In the genomic region with DNA sequence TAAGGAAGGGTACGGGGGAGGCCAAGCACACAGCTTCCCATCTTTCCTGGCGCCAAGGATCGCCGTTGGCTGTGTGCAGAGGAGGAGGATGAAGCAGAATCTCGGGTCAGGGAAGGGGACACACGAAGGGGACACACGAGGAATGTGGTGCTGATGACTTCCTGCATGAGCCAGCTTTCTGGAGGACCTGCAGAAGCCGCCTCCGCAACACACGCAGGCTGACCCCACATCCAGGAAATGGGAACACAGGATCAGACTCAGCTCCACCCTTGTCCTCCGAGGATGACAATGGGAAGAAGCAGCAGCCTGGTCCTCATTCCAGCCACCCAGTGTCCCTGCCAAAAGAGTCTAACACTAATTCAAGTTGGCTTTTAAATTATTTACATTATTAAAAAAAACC, we compare ENCODE assay signal across 20 mouse cellular contexts. TPM values are rescaled to one million over a fixed set of nuclear protein-coding genes. Genes with fewer than 3 reads are reported as not detected.
DNase-seq lines count a peak whose midpoint lies in the region; ATAC-seq and TF ChIP-seq lines count a peak whose summit lies in the region.
"Had no signal": no experiment of that assay in that cellular context is flagged by ENCODE, and none has a peak within 500 bp of the region (broad histone marks: within the 10 kb centered on the region; RNA-seq: fewer than 3 reads in every experiment).

No protein-coding gene starts in this region.

- H3K4me3 ChIP-seq in heart, adult 2 months, result no peak overlapping the region
- no peak overlapping the region for H3K4me3 ChIP-seq in lung, embryonic 16.5 days (ENCODE audit: low read length)
- no peak overlapping the region for H3K4me3 ChIP-seq in forebrain, postnatal 0 days (ENCODE audit: low read depth, low read length)
- H3K4me3 ChIP-seq: erythroblast, embryonic 14.5 days; stomach, embryonic 15.5 days had no signal

- intact Hi-C loops in heart, adult 2 months (cut with DNase I), result loop anchor here (5.0 kb wide), 1 partner anchor 33 kb away; no protein-coding TSS in a partner anchor

- H3K9ac ChIP-seq in heart, adult 2 months (ENCODE audit: low read depth, low read length), result no peak overlapping the region
- no peak overlapping the region for H3K9ac ChIP-seq in lung, embryonic 16.5 days (ENCODE audit: low read length)
- H3K9ac ChIP-seq in forebrain, postnatal 0 days, result no peak overlapping the region
- H3K9ac ChIP-seq: hindbrain, embryonic 14.5 days; stomach, embryonic 15.5 days had no signal

- no peak for TF ChIP-seq POLR2A in heart, adult 2 months (IDR thresholded peaks at IDR 0.05; ENCODE audit: insufficient read depth, low read depth, low read length)

- peak in 1 of 2 experiments; percentile 44 for DNase-seq in heart, adult 2 months
- DNase-seq in heart, adult 8-10 months (ENCODE audit: low spot score), result no peak
- DNase-seq in adrenal gland, postnatal 14 days, result peak; percentile 15
- DNase-seq in kidney, adult 8-10 months, result peak; percentile 38 to 50
- no peak for DNase-seq in cerebellum, postnatal 4 days (ENCODE audit: low spot score in 2 of 2)
- no peak for DNase-seq in forebrain, postnatal 0 days
- DNase-seq in c-Kit-positive CD71-positive TER-119-positive erythroid progenitor cells, embryonic 14.5 days (ENCODE audit: low spot score), result no peak
- DNase-seq: cerebellum, adult 18-20 months; gastrocnemius, postnatal 14 days; liver; midbrain, embryonic 14.5 days; right cerebral cortex, adult 18-20 months; spleen, adult 18-20 months had no signal

- ATAC-seq in lung, embryonic 16.5 days (ENCODE audit: low read depth), result peak; percentile 76
- ATAC-seq in forebrain, postnatal 0 days, result no peak
- ATAC-seq: forebrain, embryonic 16.5 days; intestine, postnatal 0 days had no signal

- H3K36me3 ChIP-seq in heart, adult 2 months (ENCODE audit: control insufficient read depth, insufficient read depth, low read length), result no peaks in the 10 kb centered on the region
- H3K36me3 ChIP-seq in lung, embryonic 16.5 days (ENCODE audit: control insufficient read depth, insufficient read depth, low read length), result no peaks in the 10 kb centered on the region
- no peaks in the 10 kb centered on the region for H3K36me3 ChIP-seq in forebrain, postnatal 0 days (ENCODE audit: insufficient read depth)
- H3K36me3 ChIP-seq: stomach, embryonic 15.5 days had no signal

- H3K79me2 ChIP-seq in heart, adult 2 months (replicated peaks; ENCODE audit: control insufficient read depth, insufficient read depth, low read length), result no peaks in the 10 kb centered on the region

- 40% methylated on average over 11 of the region's 11 CpGs for WGBS in heart, adult 2 months
- 60% methylated on average over 11 of the region's 11 CpGs for WGBS in lung, embryonic 16.5 days
- 85% methylated on average over 11 of the region's 11 CpGs for WGBS in forebrain, postnatal 0 days

- H3K9me3 ChIP-seq in lung, embryonic 16.5 days (ENCODE audit: control insufficient read depth, low read length), result no peaks in the 10 kb centered on the region
- no peaks in the 10 kb centered on the region for H3K9me3 ChIP-seq in forebrain, postnatal 0 days (ENCODE audit: low read length)
- H3K9me3 ChIP-seq: stomach, embryonic 15.5 days had no signal

- H3K4me1 ChIP-seq in heart, adult 2 months (ENCODE audit: control insufficient read depth, insufficient read depth, low read length), result 0 out of 2 replicates have a peak, but pooled peaks cover 2% of the 10 kb centered on the region
- peaks cover 6% of the 10 kb centered on the region; the same call in 1 of the 2 replicates for H3K4me1 ChIP-seq in lung, embryonic 16.5 days (replicated peaks; ENCODE audit: control insufficient read depth, insufficient read depth, low read length)
- H3K4me1 ChIP-seq in forebrain, postnatal 0 days (ENCODE audit: insufficient read depth), result no peaks in the 10 kb centered on the region; the same call in 1 of the 2 replicates
- H3K4me1 ChIP-seq: stomach, embryonic 15.5 days had no signal

- H3K4me2 ChIP-seq in lung, embryonic 16.5 days (ENCODE audit: low read depth, low read length), result no peak overlapping the region
- no peak overlapping the region for H3K4me2 ChIP-seq in forebrain, postnatal 0 days (ENCODE audit: low read depth)
- H3K4me2 ChIP-seq: hindbrain, embryonic 14.5 days; stomach, embryonic 15.5 days had no signal

- H3K27me3 ChIP-seq in heart, adult 2 months (ENCODE audit: control insufficient read depth, insufficient read depth, low read length), result no peaks in the 10 kb centered on the region
- no peaks in the 10 kb centered on the region for H3K27me3 ChIP-seq in lung, embryonic 16.5 days (ENCODE audit: control insufficient read depth, insufficient read depth, low read depth, low read length)
- H3K27me3 ChIP-seq in forebrain, postnatal 0 days (ENCODE audit: insufficient read depth, low read length), result no peaks in the 10 kb centered on the region
- H3K27me3 ChIP-seq: stomach, embryonic 15.5 days had no signal

- no peak overlapping the region; the same call in 1 of the 2 replicates for H3K27ac ChIP-seq in heart, adult 2 months
- H3K27ac ChIP-seq in lung, embryonic 16.5 days (ENCODE audit: low read length), result no peak overlapping the region
- H3K27ac ChIP-seq in forebrain, postnatal 0 days (ENCODE audit: low read depth, low read length), result no peak overlapping the region
- H3K27ac ChIP-seq: hindbrain, embryonic 14.5 days; macrophage; stomach, embryonic 15.5 days had no signal

- TF ChIP-seq CTCF in heart, adult 2 months (IDR thresholded peaks at IDR 0.05), result no peak
- TF ChIP-seq CTCF in forebrain, postnatal 0 days (IDR thresholded peaks at IDR 0.05; ENCODE audit: low read depth), result no peak

- 0 out of 2 replicates have a peak, but pooled peaks have one; percentile 55 for TF ChIP-seq EP300 in heart, adult 2 months (IDR thresholded peaks at IDR 0.05; ENCODE audit: insufficient read depth, low read depth, low read length)

RNA-seq across cellular contexts. Expression of a gene that starts 22.2 kb away (rescaled TPM):
- total RNA-seq in heart, adult 2 months (2021), result 10 to 100 TPM; 19.3 to 23.4 TPM
- 6.3 and 12.7 TPM in 2 replicates for polyA plus RNA-seq in heart, adult 2 months (2012; rRNA removed)
- 10 to 100 TPM; 18.1 to 21.6 (median 20.2) TPM for total RNA-seq in heart, adult 8-10 months (2022)
- 54.5 and 54.9 TPM in 2 replicates for total RNA-seq in adrenal gland, postnatal 14 days (2021)
- 54.2 and 57.1 TPM in 2 replicates for polyA plus RNA-seq in lung, embryonic 16.5 days (2015; fragmentation: Nextera tagmentation; extraction: Ambion mirVana)
- total RNA-seq in forebrain, postnatal 0 days (2014; rRNA removed), result 45.4 and 63.9 TPM in 2 replicates
- polyA plus RNA-seq in forebrain, postnatal 0 days (2015; fragmentation: Nextera tagmentation; extraction: Ambion mirVana), result 19.4 and 31.9 TPM in 2 replicates

RNA-seq across cellular contexts. Expression of a gene that starts 59.2 kb away (rescaled TPM):
- total RNA-seq in heart, adult 2 months (2021), result 10 to 100 TPM; 11.8 to 13.8 TPM
- 14.0 and 26.9 TPM in 2 replicates for polyA plus RNA-seq in heart, adult 2 months (2012; rRNA removed)
- 10 to 100 TPM in 1 of 4 experiments, 1 to 10 TPM in 3; 6.6 to 12.9 (median 8.8) TPM for total RNA-seq in heart, adult 8-10 months (2022)
- 5.6 and 6.0 TPM in 2 replicates for total RNA-seq in adrenal gland, postnatal 14 days (2021)
- polyA plus RNA-seq in lung, embryonic 16.5 days (2015; fragmentation: Nextera tagmentation; extraction: Ambion mirVana), result 9.7 and 11.8 TPM in 2 replicates
- 5.0 and 5.5 TPM in 2 replicates for total RNA-seq in forebrain, postnatal 0 days (2014; rRNA removed)
- polyA plus RNA-seq in forebrain, postnatal 0 days (2015; fragmentation: Nextera tagmentation; extraction: Ambion mirVana), result 6.5 and 7.4 TPM in 2 replicates
- polyA plus RNA-seq: erythroblast, embryonic 14.5 days; macrophage had no signal

Comparison
In these comparisons a context has a peak if more than half of its experiments do, and no peak if none do; other contexts are left out.
1. DNase-seq: peak in adrenal gland, postnatal 14 days (single experiment) and kidney, adult 8-10 months (2 of 2); none in heart, adult 8-10 months (single experiment), cerebellum, postnatal 4 days (0 of 2), forebrain, postnatal 0 days (single experiment) and c-Kit-positive CD71-positive TER-119-positive erythroid progenitor cells, embryonic 14.5 days (single experiment).